Mouse (Mus musculus): ENCODE measurements at regions not wholly inside any gene's neighbourhood (a gene's known extent, or its start where the extent isn't known, plus 50 kb on each side); places are given as distances from the start of the nearest gene placed in this dataset.

GRCm38 (mm10) chr2:147813516-147813915, 233.3 kb downstream of the Foxa2 start:
- TF ChIP-seq CTCF (IDR thresholded peaks at IDR 0.05): no peak
- no peak for TF ChIP-seq EP300 (IDR thresholded peaks at IDR 0.05)
